Mouse (Mus musculus) intestine, embryonic 14.5 days (tissue): Measurements from ENCODE around the gene Abcb9. TPM values are rescaled to one million over a fixed set of nuclear protein-coding genes. Genes with fewer than 3 reads are reported as not detected.
A peak's percentile ranks its signal among the peaks of the same experiment; 100 is the strongest.

Experiments
- ATAC-seq: fragments of 200-750 bp; cut with Nextera tagmentation; replicated peaks from 2 replicates; pipeline ENCODE4 v1.8.0; 2017; ENCODE audit warnings: low read depth, moderate number of reproducible peaks, moderate TSS enrichment, moderate library complexity; ENCODE audit not compliant: low FRiP score, low TSS enrichment
- DNase-seq: peaks from one replicate; pipeline ENCODE4 v3.0.0-alpha.2; 2018; ENCODE audit warnings: low spot score
- H3K27ac ChIP-seq: fragments of 300-500 bp; sonication (generic); 2 replicates; pipeline ENCODE4 v1.5.1; 2014; ENCODE audit warnings: low read depth, mild to moderate bottlenecking, control low read depth
- H3K27me3 ChIP-seq: fragments of 300-500 bp; sonication (generic); replicated peaks from 2 replicates; pipeline ENCODE4 v1.6.1; 2014; ENCODE audit warnings: low read length, control low read depth; ENCODE audit not compliant: control insufficient read depth, insufficient read depth
- H3K36me3 ChIP-seq: fragments of 300-500 bp; sonication (generic); 2 replicates; pipeline ENCODE4 v1.6.1; 2014; ENCODE audit warnings: low read length, control low read depth; ENCODE audit not compliant: control insufficient read depth, insufficient read depth
- H3K4me1 ChIP-seq: fragments of 300-500 bp; sonication (generic); replicated peaks from 2 replicates; pipeline ENCODE4 v1.6.1; 2014; ENCODE audit warnings: low read length, control low read depth, mixed read lengths; ENCODE audit not compliant: control insufficient read depth, insufficient read depth
- H3K4me2 ChIP-seq: fragments of 300-500 bp; sonication (generic); 2 replicates; pipeline ENCODE4 v1.6.1; 2014; ENCODE audit warnings: low read length
- H3K4me3 ChIP-seq: fragments of 300-500 bp; sonication (generic); 2 replicates; pipeline ENCODE4 v1.5.1; 2014; ENCODE audit warnings: low read depth, low read length, control low read depth, mixed read lengths
- H3K9ac ChIP-seq: fragments of 300-500 bp; sonication (generic); 2 replicates; pipeline ENCODE4 v1.6.1; 2014; ENCODE audit warnings: mild to moderate bottlenecking, low read length
- H3K9me3 ChIP-seq: fragments of 300-500 bp; sonication (generic); 2 replicates; pipeline ENCODE4 v1.6.1; 2016; ENCODE audit warnings: low read length, control low read depth; ENCODE audit not compliant: control insufficient read depth
- WGBS: fragments of 180-500 bp; shearing (Covaris S2); extraction: QIAGEN DNeasy Blood & Tissue Kit; methylation state at CpG from one replicate; pipeline ENCODE4 v1.1.7; 2014; 5-methylcytosine and 5-hydroxymethylcytosine counted together
- polyA plus RNA-seq: library from polyadenylated mRNA; unstranded; fragments of >200 nt; fragmentation: Nextera tagmentation; extraction: Ambion mirVana; gene quantifications from 2 replicates; pipeline ENCODE4 v1.2.1, GENCODE M21; 2014

Gene Abcb9
- polyA plus RNA-seq, 1 experiment from 2014 or later: 1.8 TPM

- H3K36me3 ChIP-seq: no peaks in the 10 kb centered on the region
- DNase-seq (no peak), ATAC-seq (no peak)
- H3K4me3 ChIP-seq: no peak overlapping the region
- 74% methylated on average over 3 of the region's 3 CpGs for WGBS
- H3K4me2 ChIP-seq: no peak overlapping the region
- no peaks in the 10 kb centered on the region for H3K4me1 ChIP-seq
- no peak overlapping the region for H3K27ac ChIP-seq
- no peaks in the 10 kb centered on the region for H3K27me3 ChIP-seq
- no peaks in the 10 kb centered on the region for H3K9me3 ChIP-seq
- no peak overlapping the region for H3K9ac ChIP-seq
These were observed 10.1 kb downstream of the Abcb9 start for GRCm38 (mm10) chr5:124085513-124085912.

DNA sequence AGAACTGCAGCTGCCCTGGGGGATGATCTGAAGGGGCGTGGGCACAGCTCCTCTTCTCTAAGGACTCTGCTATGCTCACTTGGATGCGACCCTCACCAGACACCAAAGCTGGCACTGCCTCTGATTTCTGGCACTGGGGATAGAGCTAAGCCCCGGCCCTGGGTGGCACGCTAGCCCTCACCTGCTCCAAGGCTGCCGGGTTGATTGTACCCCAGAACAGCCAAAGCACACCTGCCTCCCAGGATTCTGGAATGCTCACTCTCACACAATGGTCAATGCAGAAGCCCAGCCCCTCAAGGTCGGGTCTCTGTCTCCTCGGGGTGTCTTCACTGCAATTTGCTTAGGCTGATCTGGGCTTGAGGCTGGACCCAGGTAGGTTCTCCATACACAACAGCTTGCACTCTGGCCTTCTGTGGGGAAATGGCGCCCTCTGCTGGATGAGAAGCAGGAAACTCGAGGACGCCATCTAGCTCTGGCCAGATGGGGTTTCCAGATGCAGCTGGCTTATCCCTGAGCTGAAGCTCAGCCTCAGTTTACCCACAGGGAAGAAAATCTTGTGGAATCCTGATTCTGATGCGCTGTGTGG, 10.9 kb downstream of the Abcb9 start:
- Histone ChIP-seq H3K9me3 (no peaks in the 10 kb centered on the region), H3K36me3 (no peaks in the 10 kb centered on the region), H3K4me2 (no peak overlapping the region), H3K27me3 (no peaks in the 10 kb centered on the region), H3K9ac (no peak overlapping the region), H3K27ac (no peak overlapping the region), H3K4me1 (no peaks in the 10 kb centered on the region), H3K4me3 (no peak overlapping the region)
- WGBS: 39% methylated on average over 11 of the region's 11 CpGs
- peak; percentile 91 for DNase-seq
- ATAC-seq: peak; percentile 62

DNA sequence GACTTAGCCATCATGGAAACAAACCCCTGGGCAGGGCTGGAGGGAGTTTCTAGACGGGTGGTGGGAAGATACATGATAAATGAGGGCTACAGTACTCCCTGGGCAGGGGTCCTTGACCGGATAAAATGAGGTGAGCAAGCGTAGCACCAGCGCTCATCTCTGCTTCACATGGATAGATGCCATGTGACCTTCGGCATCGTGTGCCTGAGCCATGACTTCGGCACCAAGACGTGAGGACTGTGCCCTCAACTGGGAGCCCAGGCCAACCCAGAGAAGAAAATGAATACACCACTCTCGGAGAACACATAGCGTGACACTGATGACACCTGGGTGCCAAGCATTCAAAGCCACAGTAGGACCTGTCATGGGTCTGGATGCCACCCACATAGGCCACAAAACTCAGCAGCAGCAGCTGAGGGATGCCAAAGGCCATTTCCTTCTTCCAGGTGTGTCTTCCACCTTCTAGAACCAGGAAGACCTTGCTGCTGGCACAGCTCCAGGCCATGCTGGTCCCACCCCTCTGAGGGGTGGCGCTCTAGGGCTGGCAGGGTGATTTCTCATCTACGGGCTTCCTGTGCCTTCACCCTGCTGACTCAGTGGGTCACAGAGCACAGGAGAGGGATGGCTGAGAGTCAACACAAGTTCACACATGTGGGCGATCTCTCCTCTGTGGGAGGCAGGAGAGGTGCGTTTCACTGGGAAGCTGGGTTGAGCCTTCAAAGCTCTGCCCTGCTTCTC, 11.6 kb downstream of the Abcb9 start:
- 84% methylated on average over 14 of the region's 14 CpGs for WGBS
- no peak for ATAC-seq
- H3K27ac ChIP-seq: no peak overlapping the region

DNA sequence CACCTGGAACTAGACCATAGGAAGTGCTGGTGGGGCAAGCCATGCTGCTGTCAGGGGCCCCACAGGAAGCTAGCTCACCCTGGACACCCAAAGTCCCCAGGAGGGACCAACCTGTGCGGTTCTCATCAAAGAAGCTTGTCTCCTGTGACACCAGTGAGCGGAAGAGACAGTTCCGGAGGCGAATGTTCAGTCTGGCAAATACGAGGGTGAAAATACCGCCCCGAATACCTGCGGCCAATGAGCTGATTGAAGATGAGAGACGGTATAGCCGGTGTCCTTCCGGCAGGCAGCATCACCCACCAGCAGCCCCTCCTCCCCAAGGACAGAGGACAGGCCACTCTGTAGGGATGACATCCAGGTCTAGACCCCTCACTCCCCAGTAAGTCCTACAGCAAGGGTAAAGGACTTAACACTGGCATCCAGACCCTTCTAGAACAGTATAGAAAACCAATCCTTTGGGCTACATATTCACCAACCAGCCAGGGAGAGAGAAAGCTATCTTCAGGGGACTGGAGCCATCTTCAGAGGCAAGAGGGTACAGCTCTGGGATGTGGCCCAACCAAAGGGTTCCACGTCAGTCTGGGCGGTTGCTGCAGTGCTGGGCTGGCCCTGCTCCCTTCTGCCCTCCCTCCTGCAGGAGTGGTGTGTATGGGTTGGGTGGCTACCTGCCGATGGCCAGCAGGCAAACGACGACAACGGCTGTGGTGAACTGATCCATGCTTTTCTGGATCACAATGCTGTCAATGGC, 12.5 kb downstream of the Abcb9 start:
- no peak for ATAC-seq
- no peak overlapping the region for H3K9ac ChIP-seq
- H3K4me3 ChIP-seq: no peak overlapping the region
- H3K27ac ChIP-seq: no peak overlapping the region
- H3K9me3 ChIP-seq: no peaks in the 10 kb centered on the region
- 89% methylated on average over 17 of the region's 17 CpGs for WGBS
- H3K4me2 ChIP-seq: no peak overlapping the region
- no peaks in the 10 kb centered on the region for H3K4me1 ChIP-seq
- H3K27me3 ChIP-seq: no peaks in the 10 kb centered on the region
- no peaks in the 10 kb centered on the region for H3K36me3 ChIP-seq
- no peak for DNase-seq

More for the DNA sequence above, 11.6 kb downstream of the Abcb9 start:
- H3K36me3 ChIP-seq: no peaks in the 10 kb centered on the region
- H3K9me3 ChIP-seq: no peaks in the 10 kb centered on the region
- no peak overlapping the region for H3K4me2 ChIP-seq
- no peaks in the 10 kb centered on the region for H3K27me3 ChIP-seq
- H3K4me1 ChIP-seq: no peaks in the 10 kb centered on the region
- no peak overlapping the region for H3K9ac ChIP-seq
- no peak for DNase-seq
- no peak overlapping the region for H3K4me3 ChIP-seq

DNA sequence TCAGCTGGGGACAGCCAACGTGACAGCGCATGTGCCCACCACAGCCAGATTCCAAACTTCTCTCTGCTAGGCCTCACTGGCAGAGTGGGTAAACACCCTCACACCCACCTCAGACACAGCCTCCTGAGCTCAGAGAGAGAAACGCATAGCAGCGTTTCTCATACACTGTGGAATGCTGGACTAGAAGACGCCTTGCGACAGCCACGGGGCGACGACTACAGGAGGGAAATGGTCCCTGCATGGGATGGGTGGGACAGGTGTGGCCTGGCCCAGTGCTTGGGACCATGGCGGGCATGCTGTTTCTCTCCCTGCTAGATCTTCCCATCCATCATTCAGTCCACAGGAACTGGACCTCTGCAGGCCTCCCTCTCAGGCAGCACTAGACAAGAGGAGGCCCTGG, 13.2 kb downstream of the Abcb9 start:
- ATAC-seq: no peak
- Histone ChIP-seq H3K9me3 (no peaks in the 10 kb centered on the region), H3K4me2 (no peak overlapping the region), H3K27me3 (no peaks in the 10 kb centered on the region), H3K9ac (no peak overlapping the region), H3K36me3 (no peaks in the 10 kb centered on the region), H3K4me1 (no peaks in the 10 kb centered on the region), H3K27ac (no peak overlapping the region), H3K4me3 (no peak overlapping the region)
- WGBS: 68% methylated on average over 10 of the region's 10 CpGs
- no peak for DNase-seq

DNA sequence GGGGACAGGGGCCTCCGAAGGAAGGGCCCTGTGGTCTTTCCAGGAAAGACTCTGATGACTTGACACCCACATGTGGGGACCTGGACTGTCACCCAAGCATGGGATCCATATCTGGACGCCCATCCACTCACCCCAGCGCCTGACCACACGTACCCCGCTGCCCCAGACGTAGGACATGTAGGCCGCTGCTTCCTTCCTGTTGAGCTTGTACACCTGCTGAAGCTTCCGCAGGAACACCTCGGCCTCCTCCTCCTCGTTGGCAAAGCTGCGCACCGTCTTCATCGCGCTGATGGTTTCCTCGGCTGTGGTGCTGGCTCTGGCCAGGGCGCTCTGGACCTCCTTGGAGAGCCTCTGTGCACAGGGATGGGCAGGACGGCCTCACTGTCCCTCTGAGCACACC, 15.7 kb downstream of the Abcb9 start:
- WGBS: 88% methylated on average over 17 of the region's 17 CpGs

DNA sequence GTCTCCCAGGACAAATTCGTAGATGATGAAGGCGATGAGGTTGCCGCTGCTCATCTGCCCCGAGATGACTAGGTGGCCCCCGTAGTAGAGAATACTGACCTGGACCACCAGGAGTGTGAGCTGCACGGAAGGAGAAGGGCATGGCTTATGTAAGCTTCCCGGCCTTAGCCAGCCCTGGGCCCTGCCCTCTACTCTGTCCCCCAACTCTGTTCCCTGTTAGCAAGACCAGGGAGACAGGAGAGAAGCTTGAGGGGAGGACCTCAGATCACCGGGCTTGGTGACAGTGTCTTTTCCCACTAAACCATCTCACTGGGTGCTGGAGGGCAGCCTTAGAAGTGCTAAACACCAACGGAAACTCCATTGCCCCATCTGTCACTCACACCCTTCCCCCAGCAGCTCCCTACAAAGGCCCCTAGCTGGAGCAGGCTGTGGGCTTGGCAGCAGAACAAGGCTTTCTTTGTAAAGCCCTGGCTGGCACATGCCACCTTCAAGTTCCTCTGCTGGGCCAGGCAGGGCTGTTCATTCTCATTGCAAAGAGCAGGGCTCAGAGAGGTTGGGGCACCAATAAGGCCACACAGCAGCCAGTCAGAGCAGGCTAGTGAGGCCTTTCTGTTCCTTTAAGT, 16.7 kb downstream of the Abcb9 start:
- Histone ChIP-seq H3K4me2 (no peak overlapping the region), H3K27me3 (no peaks in the 10 kb centered on the region), H3K9ac (no peak overlapping the region), H3K36me3 (no peaks in the 10 kb centered on the region), H3K27ac (no peak overlapping the region), H3K4me1 (peaks cover 15% of the 10 kb centered on the region), H3K9me3 (no peaks in the 10 kb centered on the region), H3K4me3 (no peak overlapping the region)
- DNase-seq: no peak
- WGBS: 67% methylated on average over 9 of the region's 9 CpGs
- ATAC-seq: no peak

More for the DNA sequence above, 15.7 kb downstream of the Abcb9 start:
- ATAC-seq (no peak), DNase-seq (no peak)
- Histone ChIP-seq H3K4me1 (peaks cover 12% of the 10 kb centered on the region), H3K4me3 (no peak overlapping the region), H3K9me3 (no peaks in the 10 kb centered on the region), H3K27me3 (no peaks in the 10 kb centered on the region), H3K36me3 (no peaks in the 10 kb centered on the region), H3K27ac (no peak overlapping the region), H3K9ac (no peak overlapping the region), H3K4me2 (no peak overlapping the region)

DNA sequence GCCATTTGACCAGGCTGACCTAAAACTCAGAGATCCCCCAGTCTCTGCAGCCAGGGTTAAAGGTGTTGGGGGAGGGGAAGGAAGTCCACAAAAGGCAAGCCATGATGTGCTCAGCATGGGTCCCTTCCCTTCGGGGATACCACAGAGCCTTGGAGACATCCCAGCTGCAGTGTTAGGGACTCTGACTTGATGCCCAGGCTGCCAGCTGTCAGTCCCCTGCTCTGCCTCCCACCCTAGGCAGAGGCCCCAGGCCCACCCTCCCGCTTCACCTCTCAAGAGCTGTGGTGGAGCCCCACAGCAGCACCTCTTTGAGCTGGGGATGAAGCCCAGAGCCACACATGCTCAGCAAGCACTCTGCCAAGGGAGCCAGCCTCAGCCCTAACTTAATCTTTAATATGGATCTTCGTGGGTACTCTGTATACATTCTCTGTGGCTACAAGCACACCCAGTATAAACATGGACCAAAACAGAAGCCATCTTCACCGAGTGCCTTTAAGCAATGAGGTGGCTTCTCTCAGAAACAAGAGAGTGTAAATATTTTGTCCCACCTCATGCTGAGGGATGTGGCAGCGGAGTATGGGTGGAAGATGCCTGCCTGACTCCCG, 17.6 kb downstream of the Abcb9 start:
- Histone ChIP-seq H3K27me3 (no peaks in the 10 kb centered on the region), H3K27ac (no peak overlapping the region), H3K36me3 (no peaks in the 10 kb centered on the region), H3K4me2 (no peak overlapping the region), H3K4me1 (peaks cover 18% of the 10 kb centered on the region), H3K9ac (no peak overlapping the region), H3K4me3 (no peak overlapping the region), H3K9me3 (no peaks in the 10 kb centered on the region)
- WGBS: 56% methylated on average over 6 of the region's 6 CpGs
- ATAC-seq (no peak), DNase-seq (no peak)
